Mouse (Mus musculus): ENCODE measurements at regions not wholly inside any gene's neighbourhood (a gene's known extent, or its start where the extent isn't known, plus 50 kb on each side); places are given as distances from the start of the nearest gene placed in this dataset.

DNA sequence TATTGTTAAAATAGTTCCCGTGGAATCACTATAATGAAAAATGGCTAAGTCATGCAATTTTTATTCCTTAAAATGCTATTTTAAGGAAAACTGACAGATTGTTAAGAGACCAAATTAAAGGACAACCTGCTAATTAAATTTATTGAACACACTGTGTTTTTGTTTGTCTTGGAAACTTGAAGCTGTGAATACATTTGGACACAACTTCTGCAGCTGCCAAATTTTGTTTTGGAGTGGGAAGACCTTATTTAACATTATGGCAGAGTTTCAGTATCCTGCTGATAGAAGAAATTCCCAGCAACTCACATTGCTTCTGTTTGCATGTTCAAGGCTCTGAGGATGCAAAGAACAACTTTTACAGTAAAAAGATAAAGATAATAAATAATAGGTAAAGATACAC is 301.6 kb upstream of the 1700015G11Rik start:
- DNase-seq (ENCODE audit: low spot score), result no peak
- Histone ChIP-seq H3K4me3 (ENCODE audit: low read length) (no peak overlapping the region), H3K9me3 (ENCODE audit: low read length) (no peaks in the 10 kb centered on the region), H3K4me1 (ENCODE audit: insufficient read depth, low read length) (no peaks in the 10 kb centered on the region), H3K27ac (no peak overlapping the region), H3K27me3 (ENCODE audit: insufficient read depth, low read length) (no peaks in the 10 kb centered on the region), H3K9ac (replicated peaks; ENCODE audit: low read length) (no peak overlapping the region), H3K4me2 (ENCODE audit: low read depth, low read length) (no peak overlapping the region), H3K36me3 (ENCODE audit: insufficient read depth, low read length) (no peaks in the 10 kb centered on the region)
- 84% methylated on average over 1 of the region's 1 CpGs for WGBS
- no peak for ATAC-seq
- no peak for TF ChIP-seq CTCF (IDR thresholded peaks at IDR 0.05; ENCODE audit: low read depth)

- Histone ChIP-seq H3K4me1 (ENCODE audit: insufficient read depth, low read length) (no peaks in the 10 kb centered on the region), H3K4me3 (ENCODE audit: low read length) (no peak overlapping the region), H3K4me2 (ENCODE audit: low read depth, low read length) (no peak overlapping the region), H3K9ac (replicated peaks; ENCODE audit: low read length) (no peak overlapping the region), H3K36me3 (ENCODE audit: insufficient read depth, low read length) (no peaks in the 10 kb centered on the region), H3K9me3 (ENCODE audit: low read length) (no peaks in the 10 kb centered on the region), H3K27ac (no peak overlapping the region), H3K27me3 (ENCODE audit: insufficient read depth, low read length) (no peaks in the 10 kb centered on the region)
- ATAC-seq, result no peak
- TF ChIP-seq CTCF (IDR thresholded peaks at IDR 0.05; ENCODE audit: low read depth), result no peak
- WGBS, result 87% methylated on average over 4 of the region's 4 CpGs
- no peak for DNase-seq (ENCODE audit: low spot score)
Observed at GRCm38 (mm10) chr7:52278262-52278661, 262.7 kb upstream of the 1700015G11Rik start.

GRCm38 (mm10) chr7:52256386-52256920 is 240.9 kb upstream of the 1700015G11Rik start:
- TF ChIP-seq CTCF (IDR thresholded peaks at IDR 0.05; ENCODE audit: low read depth), result no peak
- Histone ChIP-seq H3K4me2 (ENCODE audit: low read depth, low read length) (no peak overlapping the region), H3K27ac (no peak overlapping the region), H3K4me3 (ENCODE audit: low read length) (no peak overlapping the region), H3K27me3 (ENCODE audit: insufficient read depth, low read length) (no peaks in the 10 kb centered on the region), H3K4me1 (ENCODE audit: insufficient read depth, low read length) (no peaks in the 10 kb centered on the region), H3K36me3 (ENCODE audit: insufficient read depth, low read length) (no peaks in the 10 kb centered on the region), H3K9ac (replicated peaks; ENCODE audit: low read length) (no peak overlapping the region), H3K9me3 (ENCODE audit: low read length) (no peaks in the 10 kb centered on the region)
- ATAC-seq (peak; percentile 40; the same call in 1 of the 2 replicates), DNase-seq (ENCODE audit: low spot score) (peak; percentile 64)
- WGBS, result 82% methylated on average over 1 of the region's 1 CpGs

DNA sequence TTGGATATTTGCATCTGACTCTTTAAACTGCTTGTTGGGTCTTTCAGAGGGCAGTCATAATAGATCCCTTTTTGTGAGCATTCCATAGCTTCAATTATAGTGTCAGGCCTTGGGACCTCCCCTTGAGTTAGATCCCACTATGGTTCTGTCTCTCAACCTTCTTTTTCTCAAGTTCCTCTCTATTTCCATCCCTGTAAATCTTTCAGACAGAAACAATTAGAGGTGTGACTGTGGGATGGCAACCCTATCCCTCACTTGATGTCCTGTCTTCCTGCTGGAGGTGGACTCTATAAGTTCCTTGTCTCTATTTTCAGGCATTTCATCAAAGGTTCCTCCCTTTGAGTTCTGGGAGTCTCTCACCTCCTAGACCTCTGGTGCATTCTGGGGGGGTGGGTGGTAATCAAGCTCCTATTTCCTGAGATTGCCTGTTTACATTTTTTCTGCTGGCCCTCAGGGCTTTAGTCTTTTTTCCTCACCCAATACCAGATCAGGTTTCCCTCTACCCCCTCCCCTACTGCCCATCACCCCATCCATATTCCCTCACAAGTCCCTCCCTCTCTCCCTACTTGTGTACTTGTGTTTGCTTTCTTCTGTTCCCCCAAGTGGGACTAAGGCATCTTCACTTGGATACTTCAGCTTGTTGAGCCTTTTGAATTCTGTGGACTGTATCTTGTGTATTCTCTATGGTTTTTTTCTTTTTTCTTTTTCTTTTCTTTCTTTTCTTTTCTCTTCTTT is 237.1 kb upstream of the 1700015G11Rik start:
- Histone ChIP-seq H3K4me3 (ENCODE audit: low read length) (no peak overlapping the region), H3K27me3 (ENCODE audit: insufficient read depth, low read length) (no peaks in the 10 kb centered on the region), H3K9me3 (ENCODE audit: low read length) (no peaks in the 10 kb centered on the region), H3K9ac (replicated peaks; ENCODE audit: low read length) (no peak overlapping the region), H3K4me2 (ENCODE audit: low read depth, low read length) (no peak overlapping the region), H3K36me3 (ENCODE audit: insufficient read depth, low read length) (no peaks in the 10 kb centered on the region), H3K27ac (no peak overlapping the region), H3K4me1 (ENCODE audit: insufficient read depth, low read length) (no peaks in the 10 kb centered on the region)
- DNase-seq (ENCODE audit: low spot score) (no peak), ATAC-seq (no peak)
- TF ChIP-seq CTCF (IDR thresholded peaks at IDR 0.05; ENCODE audit: low read depth), result no peak
